Mouse (Mus musculus) olfactory bulb, adult 2 months (tissue): ENCODE measurements around the gene Sh3pxd2a.

Experiments used
- CTCF ChIP-seq: fragments of 200-500 bp; IDR thresholded peaks from 2 replicates; pipeline ENCODE4 v1.5.1; 2012; ENCODE audit warnings: low read depth, mild to moderate bottlenecking, low read length, moderate library complexity; ENCODE audit not compliant: insufficient read depth
- POLR2A ChIP-seq: fragments of 200-500 bp; IDR thresholded peaks from 2 replicates; pipeline ENCODE4 v1.6.1; 2012; ENCODE audit warnings: mild to moderate bottlenecking, low read depth, low read length, moderate library complexity; ENCODE audit not compliant: insufficient read depth

GRCm38 (mm10) chr19:47428794-47429193 lies 35.4 kb downstream of the Sh3pxd2a start:
- TF ChIP-seq POLR2A, result no peak
- no peak for TF ChIP-seq CTCF
